Mouse (Mus musculus) right cerebral cortex, postnatal 14 days (tissue): ENCODE data around the gene Plscr4.
A peak's percentile ranks its signal among the peaks of the same experiment; 100 is the strongest.

Experiments used
- DNase-seq: peaks from one replicate; pipeline ENCODE4 v3.0.0; 2022

Plscr4 gene

GRCm38 (mm10) chr9:92457261-92458058 lies at the start of gene Plscr4:
Gene Plscr4 (plus strand): TSS chr9:92457373.
- peak; percentile 25 for DNase-seq

- DNase-seq: no peak
Observed at GRCm38 (mm10) chr9:92410225-92410624, 46.9 kb upstream of the Plscr4 start.

- no peak for DNase-seq
Observed at GRCm38 (mm10) chr9:92412045-92412444, 45.1 kb upstream of the Plscr4 start.

- no peak for DNase-seq
Observed at GRCm38 (mm10) chr9:92413684-92414083, 43.5 kb upstream of the Plscr4 start.

- no peak for DNase-seq
Observed at GRCm38 (mm10) chr9:92437781-92438180, 19.4 kb upstream of the Plscr4 start.

- DNase-seq: no peak
Observed at GRCm38 (mm10) chr9:92441468-92441867, 15.7 kb upstream of the Plscr4 start.

GRCm38 (mm10) chr9:92444536-92444935 lies 12.6 kb upstream of the Plscr4 start:
- no peak for DNase-seq

- DNase-seq: no peak
Observed at GRCm38 (mm10) chr9:92456605-92457004, 568 bp upstream of the Plscr4 start.

GRCm38 (mm10) chr9:92458059-92458402 lies 858 bp downstream of the Plscr4 start:
- no peak for DNase-seq

- DNase-seq: no peak
Observed at GRCm38 (mm10) chr9:92458418-92458817, 1.2 kb downstream of the Plscr4 start.

- DNase-seq: no peak
Observed at GRCm38 (mm10) chr9:92467724-92468123, 10.6 kb downstream of the Plscr4 start.

GRCm38 (mm10) chr9:92472256-92472855 lies 15.2 kb downstream of the Plscr4 start:
- no peak for DNase-seq

- no peak for DNase-seq
Observed at GRCm38 (mm10) chr9:92473178-92473577, 16.0 kb downstream of the Plscr4 start.

- DNase-seq: no peak
Observed at GRCm38 (mm10) chr9:92474244-92474643, 17.1 kb downstream of the Plscr4 start.

- DNase-seq: no peak
Observed at GRCm38 (mm10) chr9:92481663-92482062, 24.5 kb downstream of the Plscr4 start.

- no peak for DNase-seq
Observed at GRCm38 (mm10) chr9:92482551-92482950, 25.4 kb downstream of the Plscr4 start.

- DNase-seq: no peak
Observed at GRCm38 (mm10) chr9:92484710-92485267, 27.6 kb downstream of the Plscr4 start.

GRCm38 (mm10) chr9:92489857-92490256 lies 32.7 kb downstream of the Plscr4 start:
- DNase-seq: no peak

- DNase-seq: no peak
Observed at GRCm38 (mm10) chr9:92490319-92490718, 33.1 kb downstream of the Plscr4 start.

- DNase-seq: no peak
Observed at GRCm38 (mm10) chr9:92491274-92491673, 34.1 kb downstream of the Plscr4 start.

GRCm38 (mm10) chr9:92499710-92500410 lies 42.7 kb downstream of the Plscr4 start:
- DNase-seq: peak; percentile 88

GRCm38 (mm10) chr9:92504256-92504655 lies 47.1 kb downstream of the Plscr4 start:
- no peak for DNase-seq

- DNase-seq: no peak
Observed at GRCm38 (mm10) chr9:92504889-92505288, 47.7 kb downstream of the Plscr4 start.

- no peak for DNase-seq
Observed at GRCm38 (mm10) chr9:92511696-92512095, 54.5 kb downstream of the Plscr4 start.
